Mouse (Mus musculus) common myeloid progenitor, adult 5-6 weeks (primary cell): ENCODE data around the gene Trappc1. TPM values are rescaled to one million over a fixed set of nuclear protein-coding genes. Genes with fewer than 3 reads are reported as not detected.

Source experiments
- ATAC-seq: replicated peaks from 2 replicates; pipeline ENCODE4 v1.8.0; 2016; ENCODE audit warnings: low read depth, mild to moderate bottlenecking, moderate TSS enrichment, inconsistent platforms; ENCODE audit not compliant: poor library complexity, severe bottlenecking
- total RNA-seq: library from RNA; stranded (forward); fragments of 200-1000, 187-1606 nt; gene quantifications from 2 replicates; pipeline ENCODE4 v1.2.3, GENCODE M21; 2017

Gene Trappc1
- total RNA-seq, 1 experiment from 2014 or later: 75.4 TPM

- ATAC-seq: no peak
Observed at GRCm38 (mm10) chr11:69327648-69328047, 3.9 kb downstream of the Trappc1 start.

GRCm38 (mm10) chr11:69328517-69328916, 4.7 kb downstream of the Trappc1 start:
- no peak for ATAC-seq

- no peak for ATAC-seq
Observed at GRCm38 (mm10) chr11:69331152-69331551, 7.4 kb downstream of the Trappc1 start.

GRCm38 (mm10) chr11:69331929-69332405, 8.2 kb downstream of the Trappc1 start:
- ATAC-seq: peak; percentile 59

- ATAC-seq: no peak
Observed at GRCm38 (mm10) chr11:69332713-69333253, 9.0 kb downstream of the Trappc1 start.

GRCm38 (mm10) chr11:69333922-69334321, 10.1 kb downstream of the Trappc1 start:
- ATAC-seq: peak; percentile 76

GRCm38 (mm10) chr11:69334796-69335195, 11.0 kb downstream of the Trappc1 start:
- ATAC-seq: no peak

GRCm38 (mm10) chr11:69340161-69341131, 16.7 kb downstream of the Trappc1 start, which contains the start of gene Rnf227:
Gene Rnf227, plus strand, starts transcription at chr11:69340461.
- ATAC-seq: peak; percentile 50

GRCm38 (mm10) chr11:69346441-69346840, 22.7 kb downstream of the Trappc1 start:
- ATAC-seq: no peak

GRCm38 (mm10) chr11:69356544-69356943, 32.8 kb downstream of the Trappc1 start:
- no peak for ATAC-seq

GRCm38 (mm10) chr11:69357690-69358089, 33.9 kb downstream of the Trappc1 start:
- ATAC-seq: no peak

- no peak for ATAC-seq
Observed at GRCm38 (mm10) chr11:69362021-69362420, 38.2 kb downstream of the Trappc1 start.

GRCm38 (mm10) chr11:69362479-69362878, 38.7 kb downstream of the Trappc1 start:
- ATAC-seq: no peak

GRCm38 (mm10) chr11:69364376-69364775, 40.6 kb downstream of the Trappc1 start:
- no peak for ATAC-seq

GRCm38 (mm10) chr11:69364910-69365309, 41.1 kb downstream of the Trappc1 start:
- ATAC-seq: no peak

- ATAC-seq: no peak
Observed at GRCm38 (mm10) chr11:69365722-69366121, 41.9 kb downstream of the Trappc1 start.

GRCm38 (mm10) chr11:69366157-69366854, 42.5 kb downstream of the Trappc1 start:
- ATAC-seq: peak; percentile 75

GRCm38 (mm10) chr11:69366855-69367615, 43.3 kb downstream of the Trappc1 start:
- no peak for ATAC-seq

- ATAC-seq: 0 out of 2 replicates have a peak, but pooled peaks have one; percentile 2
Observed at GRCm38 (mm10) chr11:69367616-69368355, 44.0 kb downstream of the Trappc1 start.
